Mouse (Mus musculus): Measurements from ENCODE around the gene Clcn2.
"Not testable (repeated sequence)": the region's sequence is repeated elsewhere in the genome, so short reads cannot be mapped to it uniquely, and the experiment has no call there.

Clcn2 gene

DNA sequence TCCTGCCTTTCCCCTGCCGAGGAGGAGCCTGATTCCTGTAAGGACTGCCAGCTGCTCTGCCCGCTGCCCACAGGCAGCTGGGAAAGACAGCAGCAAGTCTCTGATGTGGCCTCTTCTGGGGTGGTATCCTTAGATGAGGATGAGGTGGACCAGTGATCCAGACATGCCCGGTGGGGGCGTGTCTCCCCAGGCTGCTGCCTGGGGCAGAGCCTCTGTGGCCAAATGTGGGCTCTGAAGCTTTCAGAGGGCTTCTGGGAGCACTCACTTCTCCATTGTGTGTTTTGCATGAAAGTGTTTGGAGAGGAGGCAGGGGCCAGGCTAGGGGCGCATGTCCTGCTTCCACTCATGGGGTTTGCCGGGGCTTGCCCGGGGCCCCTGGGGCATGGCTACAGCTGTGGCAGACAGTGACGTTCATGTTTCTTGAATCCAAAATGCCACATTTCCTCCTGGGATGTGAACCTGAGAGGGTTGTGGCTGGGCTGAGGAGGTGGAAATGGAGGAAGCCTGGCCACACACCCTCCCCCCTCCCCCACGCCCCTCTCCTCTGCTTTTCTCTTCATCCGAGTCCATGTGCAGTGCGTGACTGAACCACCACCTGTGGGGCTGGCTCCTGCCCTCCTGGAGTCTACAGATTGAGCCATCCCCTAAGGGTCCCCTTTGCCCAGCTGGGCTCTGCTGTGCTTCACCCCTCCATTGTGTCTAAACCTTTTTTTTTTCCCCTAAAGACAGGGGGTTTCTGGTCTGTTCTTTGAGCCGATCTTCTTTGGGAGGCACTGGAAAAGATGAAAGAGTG, 15.6 kb downstream of the Clcn2 start:
- no peak for DNase-seq (ENCODE audit: low spot score)

DNA sequence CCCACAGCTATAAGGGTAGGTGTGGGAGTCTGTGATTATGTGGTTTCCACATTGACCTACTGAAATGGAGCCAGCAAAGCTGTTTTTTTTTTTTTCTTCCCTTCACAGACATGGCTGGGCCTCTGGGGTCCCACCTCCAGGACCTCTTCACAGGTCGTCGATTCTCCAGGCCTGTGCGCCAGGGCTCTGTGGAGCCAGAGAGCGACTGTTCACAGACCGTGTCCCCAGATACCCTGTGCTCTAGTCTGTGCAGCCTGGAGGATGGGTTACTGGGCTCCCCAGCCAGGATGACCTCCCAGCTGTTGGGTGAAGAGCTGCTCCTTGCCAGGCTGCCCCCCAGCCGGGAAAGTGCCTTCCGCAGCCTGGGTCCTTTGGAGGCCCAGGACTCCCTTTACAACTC, 16.2 kb downstream of the Clcn2 start:
- no peak for DNase-seq (ENCODE audit: low spot score)

DNA sequence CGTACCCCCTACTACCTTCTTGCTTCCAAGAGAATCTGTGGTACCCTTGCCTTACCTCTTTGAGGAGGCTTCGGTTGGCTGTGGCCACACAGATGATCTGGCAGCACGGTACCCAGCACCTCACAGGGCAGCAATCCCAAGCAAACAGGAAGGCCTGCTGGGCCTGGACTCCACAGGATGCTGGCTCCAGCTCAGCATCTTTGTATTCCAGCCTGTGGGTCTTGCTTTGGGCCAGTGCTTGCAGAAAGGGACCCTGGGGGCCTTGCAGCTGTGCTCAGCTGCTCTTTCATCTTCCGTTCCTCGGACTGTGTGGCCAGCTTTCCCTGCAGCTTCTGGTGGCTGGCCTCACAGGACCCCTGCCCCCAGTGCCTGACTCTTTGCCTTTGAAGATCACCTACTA, 17.5 kb downstream of the Clcn2 start:
- no peak for DNase-seq (ENCODE audit: low spot score)

DNA sequence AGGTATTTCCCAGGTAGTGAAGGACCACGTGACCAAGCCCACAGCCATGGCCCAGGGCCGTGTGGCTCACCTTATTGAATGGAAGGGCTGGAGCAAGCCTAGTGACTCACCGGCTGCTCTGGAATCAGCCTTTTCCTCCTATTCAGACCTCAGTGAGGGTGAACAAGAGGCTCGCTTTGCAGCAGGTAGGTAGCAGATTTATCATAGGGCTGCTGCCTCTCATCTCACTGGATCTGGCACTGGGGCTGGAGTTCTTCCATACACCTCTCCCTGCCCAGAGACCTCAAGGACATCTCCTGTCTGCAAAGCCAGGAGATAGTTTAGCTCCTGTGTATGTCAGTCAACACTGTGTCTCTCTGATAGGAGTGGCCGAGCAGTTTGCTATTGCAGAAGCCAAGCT, 18.3 kb downstream of the Clcn2 start:
- DNase-seq (ENCODE audit: low spot score): no peak

DNA sequence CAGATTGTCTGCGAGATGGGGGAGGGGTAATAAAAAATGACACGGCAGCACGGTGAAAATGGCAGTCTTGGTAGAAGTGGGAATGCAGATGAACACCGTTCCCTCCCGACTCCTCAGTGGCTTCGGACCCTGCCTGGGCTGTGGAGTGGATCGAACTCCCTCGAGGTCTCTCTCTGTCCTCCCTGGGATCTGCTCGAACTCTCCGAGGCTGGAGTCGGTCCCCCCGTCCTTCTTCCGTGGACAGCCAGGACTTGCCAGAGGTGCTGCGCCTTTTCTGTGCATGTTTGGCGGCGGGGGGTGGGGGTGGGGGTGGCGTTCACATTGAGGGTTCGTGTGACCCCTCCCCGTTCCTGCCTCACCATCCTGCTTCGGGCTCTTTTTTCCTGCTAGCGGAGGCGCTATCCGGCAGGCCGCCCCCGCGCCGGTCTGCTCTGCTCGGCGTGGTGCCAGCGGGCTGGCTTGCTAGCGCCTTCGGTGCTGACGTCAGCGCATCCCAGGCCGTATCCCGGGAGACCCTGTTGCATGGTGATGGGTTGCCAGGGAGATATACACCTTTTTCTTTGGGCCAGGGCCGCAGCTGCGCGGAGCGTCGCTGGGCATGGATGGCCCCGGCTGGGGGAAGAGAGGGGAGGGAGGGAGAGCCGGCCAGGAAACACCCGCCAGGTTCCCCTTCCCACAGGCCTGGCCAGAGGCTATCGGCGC, 21.8 kb downstream of the Clcn2 start:
- DNase-seq (ENCODE audit: low spot score): peak; percentile 83

DNA sequence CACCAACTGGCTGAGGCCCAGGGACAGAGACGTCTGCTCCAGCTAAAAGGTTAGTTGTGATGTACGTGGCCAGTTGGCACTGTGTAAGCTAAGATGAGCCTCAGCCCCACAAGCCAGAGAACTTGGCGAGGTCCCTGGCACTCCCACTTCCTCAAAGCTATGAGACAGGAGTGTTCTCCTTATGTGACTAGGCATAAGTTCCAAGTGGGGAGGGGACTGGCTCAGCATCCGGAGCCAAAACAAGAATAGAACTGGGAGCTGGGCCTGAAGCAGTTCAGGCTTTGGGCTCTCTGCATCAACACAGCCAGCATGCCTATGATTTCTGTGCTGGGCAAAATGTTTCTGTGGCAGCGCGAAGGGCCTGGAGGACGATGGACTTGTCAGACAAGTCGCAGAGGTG, 22.8 kb downstream of the Clcn2 start:
- DNase-seq (ENCODE audit: low spot score): no peak

DNA sequence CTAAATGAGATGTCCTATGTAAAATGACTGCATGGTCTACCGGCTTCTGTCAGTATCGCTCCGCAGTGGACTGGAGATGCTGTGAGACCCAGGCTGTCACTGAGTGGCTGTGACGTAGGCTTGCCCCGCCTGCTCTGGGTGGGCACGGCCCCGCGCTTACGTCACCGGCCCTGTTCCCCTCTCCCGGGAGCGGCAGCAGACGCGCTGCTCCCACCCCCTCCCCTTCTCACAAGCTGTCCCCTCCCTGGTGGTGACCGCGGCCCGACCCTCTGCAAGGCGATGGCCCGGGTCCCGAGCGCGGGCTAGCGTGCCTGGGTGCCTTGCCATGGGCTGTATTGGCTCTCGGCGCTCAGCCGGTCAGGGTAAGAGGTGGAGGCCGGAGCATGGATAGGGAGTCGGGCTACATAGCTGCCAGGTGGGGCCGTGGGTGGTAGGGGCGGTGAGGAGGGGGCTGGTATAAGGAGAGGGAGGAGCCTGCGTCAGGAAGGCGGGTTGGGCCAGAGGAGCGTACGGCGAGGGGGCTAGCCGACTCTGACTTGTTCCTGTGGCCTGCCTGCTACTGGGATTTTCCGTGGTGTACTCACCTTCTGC, 24.3 kb downstream of the Clcn2 start, which contains the start of gene Fam131a:
Fam131a (plus strand) TSS at position 131 of the 591 bp plus-strand sequence.
- peak; percentile 86 for DNase-seq (ENCODE audit: low spot score)

DNA sequence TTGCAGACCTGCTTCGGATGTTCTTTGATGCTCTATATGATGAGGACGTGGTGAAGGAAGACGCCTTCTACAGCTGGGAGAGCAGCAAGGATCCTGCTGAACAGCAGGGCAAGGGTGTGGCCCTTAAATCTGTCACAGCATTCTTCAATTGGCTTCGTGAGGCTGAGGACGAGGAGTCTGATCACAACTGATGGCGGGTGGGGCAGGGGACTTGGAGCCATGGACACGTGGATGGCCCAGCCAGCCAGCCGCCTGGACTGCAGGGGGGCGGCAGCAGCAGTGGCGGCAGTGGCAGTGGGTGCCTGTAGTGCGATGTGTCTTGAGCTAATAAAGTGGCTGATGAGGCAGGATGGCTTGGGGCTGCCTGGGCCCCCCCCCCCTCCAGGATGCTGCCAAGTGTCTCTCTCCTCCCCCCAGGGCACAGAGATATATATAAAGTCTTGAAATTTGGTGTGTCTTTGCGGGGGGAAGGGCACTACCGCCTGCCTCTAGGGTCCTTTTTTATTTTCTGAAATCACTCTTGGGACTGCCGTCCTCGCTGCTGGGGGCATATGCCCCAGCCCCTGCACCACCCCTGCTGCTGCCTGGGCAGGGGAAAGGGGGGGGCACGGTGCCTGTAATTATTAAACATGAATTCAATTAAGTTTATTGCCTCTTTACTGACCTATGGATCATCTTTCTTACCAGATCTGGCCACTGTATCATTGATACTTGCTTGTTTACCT, 25.1 kb downstream of the Clcn2 start:
- no peak for DNase-seq (ENCODE audit: low spot score)

DNA sequence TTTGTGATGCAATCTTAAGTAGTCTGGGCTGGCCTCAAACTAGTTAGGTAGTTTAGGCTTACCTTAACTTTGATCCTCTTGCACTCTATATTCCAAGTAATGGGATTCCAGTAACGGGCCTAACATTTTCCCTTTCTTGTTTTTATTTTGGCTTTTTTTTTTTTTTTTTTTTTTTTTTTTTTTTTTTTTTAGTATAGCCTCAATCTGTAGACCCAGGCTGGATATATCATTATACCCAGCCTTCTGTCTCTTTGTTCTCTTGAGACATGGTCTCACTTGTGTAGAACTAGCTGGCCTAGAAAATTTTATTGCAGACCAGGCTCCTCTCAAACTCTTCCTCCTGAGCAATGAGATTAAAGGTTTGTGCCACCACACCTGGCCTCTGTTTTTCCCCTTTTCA, 25.9 kb downstream of the Clcn2 start:
- DNase-seq (ENCODE audit: low spot score): no peak

DNA sequence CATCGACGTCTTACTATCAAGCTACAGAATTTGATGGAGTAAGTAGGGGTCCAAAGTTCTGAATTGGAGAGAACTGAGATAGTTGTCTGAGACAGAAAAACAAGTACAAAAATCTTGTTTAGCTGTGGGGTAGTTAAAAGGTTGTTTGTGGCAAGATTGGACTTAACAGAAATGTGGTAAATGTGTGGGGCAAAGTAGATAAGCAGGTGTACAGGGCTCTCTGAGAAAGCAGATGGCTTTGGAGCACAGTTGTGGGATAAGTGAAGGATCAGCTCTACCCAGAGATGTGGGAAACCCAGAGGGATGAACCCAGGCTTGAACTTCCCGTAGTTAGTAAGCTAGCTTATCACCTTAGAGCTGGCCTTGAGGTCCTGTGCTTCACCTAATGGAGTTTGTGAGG, 26.8 kb downstream of the Clcn2 start:
- no peak for DNase-seq (ENCODE audit: low spot score)

DNA sequence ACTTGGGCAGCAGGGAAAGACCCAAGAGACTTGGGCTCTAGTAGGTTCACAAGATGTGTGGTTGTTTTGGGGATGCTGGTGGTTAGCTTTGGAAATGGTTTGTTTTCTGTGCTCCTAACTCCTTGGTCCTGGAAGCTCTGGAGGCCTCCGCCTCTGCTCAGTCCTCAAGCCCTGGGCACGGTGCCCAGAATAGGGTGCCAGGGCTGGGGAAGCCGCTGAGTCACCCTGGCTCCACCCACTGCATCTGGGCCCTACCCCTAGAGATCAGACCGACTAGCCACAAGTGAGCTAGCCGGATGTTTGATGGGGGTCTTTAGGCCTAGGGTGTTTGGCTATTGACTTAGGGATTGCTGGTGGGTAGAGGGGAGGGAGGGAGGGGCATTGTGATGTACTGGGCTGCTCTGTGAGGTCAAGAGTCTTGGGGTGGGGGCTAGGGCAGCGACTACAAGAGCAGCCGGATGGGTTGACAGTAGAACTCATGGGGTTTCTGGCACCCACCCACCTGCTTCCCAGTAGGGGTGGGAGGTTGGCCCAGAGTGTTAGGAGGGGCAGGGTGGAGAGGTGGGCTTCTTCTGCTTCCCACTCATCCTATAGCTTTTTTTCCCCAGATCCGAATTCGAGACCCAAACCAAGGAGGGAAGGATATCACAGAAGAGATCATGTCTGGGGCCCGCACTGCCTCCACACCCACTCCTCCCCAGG, 39.4 kb downstream of the Clcn2 start:
- peak; percentile 86 for DNase-seq (ENCODE audit: low spot score)

DNA sequence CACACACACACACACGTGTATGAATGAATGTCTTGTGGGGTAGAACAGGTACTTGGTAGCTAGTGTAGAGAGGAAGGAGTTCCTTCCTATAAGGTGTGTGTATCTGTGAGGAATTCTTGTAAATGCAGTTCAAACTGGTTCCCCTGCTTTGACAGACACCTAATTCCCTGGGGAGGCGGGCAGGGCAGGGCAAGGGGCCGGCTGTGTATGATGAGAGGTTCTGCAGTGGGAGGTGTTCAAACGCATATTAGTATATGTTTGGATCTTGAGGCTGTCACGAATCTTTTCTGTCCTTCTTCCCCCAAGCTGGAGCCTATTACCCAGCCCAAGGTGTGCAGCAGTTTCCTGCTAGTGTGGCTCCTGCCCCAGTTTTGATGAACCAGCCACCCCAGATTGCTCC, 40.2 kb downstream of the Clcn2 start:
- DNase-seq (ENCODE audit: low spot score): no peak

DNA sequence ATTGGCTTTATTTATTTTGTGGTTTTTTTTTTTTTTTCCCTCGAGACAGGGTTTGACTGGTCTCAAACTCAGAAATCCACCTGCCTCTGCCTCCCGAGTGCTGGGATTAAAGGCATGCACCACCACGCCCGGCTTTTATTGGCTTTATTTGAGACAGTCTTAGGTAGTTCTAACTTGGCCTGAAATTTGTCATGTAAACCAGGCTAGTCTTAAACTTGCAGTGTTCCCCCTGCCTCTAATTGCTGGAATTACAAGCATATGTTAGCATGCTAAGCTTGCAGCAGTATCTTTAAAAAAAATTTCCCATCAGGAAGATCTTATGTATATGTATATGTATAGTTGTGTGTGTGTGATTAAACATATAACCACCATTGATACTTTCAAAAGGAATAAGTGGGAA, 40.8 kb downstream of the Clcn2 start:
- no peak for DNase-seq (ENCODE audit: low spot score)

DNA sequence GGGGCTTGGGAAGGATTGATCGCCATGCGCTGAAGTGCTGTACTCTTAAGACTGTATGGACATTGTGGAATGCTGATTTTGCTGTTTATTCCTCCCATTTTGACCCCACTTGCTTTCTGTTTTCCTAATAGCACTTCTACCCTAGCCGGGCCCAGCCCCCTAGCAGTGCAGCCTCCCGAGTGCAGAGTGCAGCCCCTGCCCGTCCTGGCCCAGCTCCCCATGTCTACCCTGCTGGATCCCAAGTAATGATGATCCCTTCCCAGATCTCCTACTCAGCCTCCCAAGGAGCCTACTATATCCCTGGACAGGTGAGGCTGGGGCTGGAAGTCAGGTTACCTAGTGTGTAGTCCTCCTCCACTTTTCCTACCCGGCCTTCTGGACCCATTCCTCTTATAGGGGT, 42.3 kb downstream of the Clcn2 start:
- no peak for DNase-seq (ENCODE audit: low spot score)

DNA sequence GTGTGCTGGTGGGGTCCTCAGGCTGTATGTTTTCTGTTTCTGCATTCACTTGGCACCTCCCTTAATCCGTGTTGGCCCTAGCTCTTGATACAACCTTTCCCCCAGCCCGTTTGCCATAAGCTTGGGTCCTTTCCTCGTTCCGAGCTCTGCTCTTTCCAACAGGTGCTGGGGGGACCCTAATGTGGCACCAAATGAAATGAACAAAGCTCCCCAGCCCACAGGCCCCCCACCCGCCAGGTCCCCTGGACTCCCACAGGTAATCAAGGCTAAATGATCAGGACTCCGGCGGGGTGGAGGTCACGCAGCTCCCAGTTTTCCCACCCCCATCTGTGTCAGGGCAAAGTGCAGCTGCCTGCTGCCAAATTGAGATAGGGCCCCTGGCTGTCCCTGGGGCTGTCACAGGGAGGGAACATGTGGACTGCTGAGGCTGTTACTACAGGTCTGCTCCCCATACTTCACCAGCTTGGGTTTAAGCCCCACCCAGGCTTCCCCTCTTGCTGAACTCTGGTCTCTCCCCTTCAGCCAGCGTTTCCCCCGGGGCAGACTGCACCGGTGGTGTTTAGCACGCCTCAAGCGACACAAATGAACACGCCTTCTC, 43.7 kb downstream of the Clcn2 start:
- peak; percentile 41 for DNase-seq (ENCODE audit: low spot score)

DNA sequence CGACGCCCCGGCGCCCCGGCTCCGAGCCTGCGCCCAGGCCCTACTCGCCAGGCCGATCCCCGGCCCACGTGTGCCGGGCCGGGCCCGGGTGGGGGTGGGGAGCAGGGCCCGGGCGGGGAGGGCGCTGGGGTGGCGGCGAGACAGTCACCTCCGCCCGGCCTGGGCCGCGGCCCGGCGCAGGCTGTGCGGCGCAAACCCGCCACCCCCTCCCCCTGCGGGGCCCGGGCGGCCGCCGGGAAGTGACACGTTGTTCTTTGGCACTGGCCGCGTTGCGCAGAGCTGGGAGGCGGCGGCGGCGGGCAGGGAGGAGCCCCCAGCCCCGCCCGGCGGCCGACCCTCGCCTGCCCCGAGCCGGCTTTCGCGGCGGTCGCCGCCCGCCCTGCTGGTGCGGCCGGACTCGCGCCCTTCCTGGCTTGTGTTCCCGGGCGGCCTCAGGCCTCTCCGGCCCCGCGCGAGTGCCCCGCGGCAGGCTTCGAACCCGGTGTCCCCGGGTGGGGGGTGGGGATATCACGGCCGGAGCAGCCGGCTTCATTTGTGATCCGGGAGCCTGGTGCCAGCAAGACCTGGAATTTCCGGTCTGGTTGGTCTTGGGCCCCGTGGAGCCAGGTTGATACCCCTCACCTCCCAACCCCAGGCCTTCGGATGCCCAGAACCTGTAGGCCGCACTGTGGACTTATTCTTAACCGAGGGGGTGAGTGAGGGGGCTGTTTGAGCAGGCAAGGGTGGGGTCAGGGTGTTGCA, 44.4 kb downstream of the Clcn2 start:
- DNase-seq (ENCODE audit: low spot score): peak; percentile 66

DNA sequence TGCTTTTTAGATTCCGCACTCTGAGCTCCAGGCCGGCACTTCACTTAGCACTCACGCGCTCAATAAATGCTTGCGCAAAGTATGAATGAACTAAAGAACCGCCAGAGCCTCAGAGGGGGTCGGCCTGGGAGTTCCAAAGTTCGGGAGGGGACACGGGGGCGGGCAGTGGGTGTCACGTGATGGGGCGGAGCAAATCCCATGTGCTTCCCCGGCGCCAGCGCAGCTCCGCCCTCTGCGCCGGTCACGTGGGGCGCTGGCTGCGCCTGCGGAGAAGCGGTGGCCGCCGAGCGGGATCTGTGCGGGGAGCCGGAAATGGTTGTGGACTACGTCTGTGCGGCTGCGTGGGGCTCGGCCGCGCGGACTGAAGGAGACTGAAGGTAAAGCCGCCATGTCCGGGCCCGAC, 45.0 kb downstream of the Clcn2 start:
- DNase-seq (ENCODE audit: low spot score): peak; percentile 97

DNA sequence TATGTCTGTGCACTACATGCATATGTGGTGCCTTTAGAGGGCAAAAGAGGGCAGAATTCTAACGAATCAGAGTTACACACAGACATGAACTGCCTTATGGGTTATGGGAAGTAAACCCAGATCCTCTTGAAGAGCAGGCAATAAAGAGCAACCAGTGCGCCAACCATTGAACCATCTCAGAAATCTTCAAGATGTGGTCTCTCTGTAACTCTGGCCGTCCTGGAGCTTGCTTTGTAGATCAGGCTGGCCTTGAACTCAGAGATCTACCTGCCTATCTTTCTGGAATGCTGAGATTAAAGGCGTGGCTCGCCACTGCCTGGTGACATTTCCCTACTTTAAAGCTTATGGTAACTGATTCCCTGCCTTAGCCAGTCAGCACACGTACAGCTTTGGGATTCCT, 45.7 kb downstream of the Clcn2 start:
- no peak for DNase-seq (ENCODE audit: low spot score)

DNA sequence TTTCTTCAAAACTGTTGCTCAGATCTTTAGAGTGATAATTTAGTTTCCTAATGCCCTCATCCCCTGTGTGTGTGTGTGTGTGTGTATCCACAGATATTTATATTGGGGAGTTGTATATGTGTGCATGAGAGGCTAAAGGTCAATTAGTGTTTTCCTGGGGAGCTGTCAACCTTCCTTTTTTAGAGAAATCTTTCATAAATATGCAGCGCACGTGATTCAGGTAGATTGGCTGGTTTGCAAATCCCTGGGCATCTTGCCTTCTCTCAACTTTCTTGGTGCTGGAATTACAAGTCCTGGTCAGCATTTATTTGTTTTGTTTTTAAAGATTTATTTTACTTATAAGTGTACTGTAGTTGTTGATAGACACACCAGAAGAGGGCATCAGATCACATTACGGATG, 47.3 kb downstream of the Clcn2 start:
- no peak for DNase-seq (ENCODE audit: low spot score)

DNA sequence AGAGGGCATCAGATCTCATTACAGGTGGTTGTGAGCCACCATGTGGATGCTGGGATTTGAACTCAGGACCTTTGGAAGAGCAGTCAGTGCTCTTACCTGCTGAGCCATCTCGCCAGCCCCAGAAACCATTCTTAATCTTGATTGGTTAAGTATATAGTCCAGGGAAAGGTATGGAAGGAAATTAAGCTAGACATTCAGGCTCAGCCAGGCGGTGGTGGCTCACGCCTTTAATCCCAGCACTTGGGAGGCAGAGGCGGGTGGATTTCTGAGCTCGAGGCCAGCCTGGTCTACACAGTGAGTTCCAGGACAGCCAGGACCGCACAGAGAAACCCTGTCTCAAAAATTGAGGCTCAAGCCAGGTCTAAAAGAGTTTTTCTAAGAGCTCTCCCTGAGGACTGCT, 49.5 kb downstream of the Clcn2 start, which contains the start of gene Eif4g1:
Eif4g1 (plus strand) TSS at position 301 of the 400 bp plus-strand sequence.
- not testable (repeated sequence) for DNase-seq (ENCODE audit: low spot score)

DNA sequence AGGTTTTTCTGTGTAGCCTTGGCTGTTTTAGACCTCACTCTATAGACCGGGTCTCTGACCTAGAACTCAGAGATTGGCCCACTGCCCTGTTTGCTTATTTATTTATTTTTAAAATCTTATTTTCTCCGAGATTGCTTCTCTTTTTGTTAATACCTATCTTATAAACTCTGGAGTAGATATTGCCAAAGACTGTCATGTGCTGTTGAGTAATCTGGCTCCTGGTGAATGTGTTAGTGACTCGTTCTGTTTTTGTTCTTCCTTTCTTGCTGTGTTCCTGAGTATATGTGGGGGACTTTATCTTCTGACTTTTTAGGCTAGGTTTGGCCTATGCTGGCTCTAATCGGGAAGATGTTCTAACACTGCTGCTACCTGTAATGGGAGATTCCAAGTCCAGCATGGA, 59.9 kb downstream of the Clcn2 start:
- no peak for DNase-seq (ENCODE audit: low spot score)
